8 mouse cellular contexts compared by ENCODE assay signal in the genomic region with DNA sequence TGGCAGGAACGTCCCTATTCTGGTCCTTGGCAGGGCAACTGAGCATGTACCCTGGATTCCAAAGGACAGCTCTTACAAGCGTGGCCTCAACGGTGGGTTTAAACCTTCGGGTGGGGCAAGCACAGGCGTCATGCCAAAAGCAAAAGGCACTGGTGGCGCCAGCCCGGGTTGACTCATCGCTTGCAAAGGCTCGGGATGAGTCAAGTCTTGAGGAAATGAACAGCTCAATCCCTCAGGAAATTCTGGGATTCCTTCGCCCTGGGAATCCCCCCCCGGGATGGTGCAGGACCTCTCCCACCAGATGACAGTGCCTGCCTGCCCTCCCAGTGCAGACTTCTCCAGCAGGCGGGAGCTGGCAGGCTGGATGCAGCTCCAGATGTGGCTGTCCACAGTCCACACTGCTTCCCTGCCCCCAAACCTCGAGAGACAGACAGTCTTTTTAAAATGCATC. TPM values are rescaled to one million over a fixed set of nuclear protein-coding genes. Genes with fewer than 3 reads are reported as not detected.
DNase-seq lines count a peak whose midpoint lies in the region; ATAC-seq lines count a peak whose summit lies in the region.

No protein-coding gene starts in this region.

- 0 out of 2 replicates have a peak, but pooled peaks cover 8% of the 10 kb centered on the region for H3K36me3 ChIP-seq in forebrain, embryonic 12.5 days (replicated peaks)
- H3K36me3 ChIP-seq in lung, embryonic 15.5 days: peaks cover 10% of the 10 kb centered on the region

- H3K4me2 ChIP-seq in forebrain, embryonic 12.5 days: no peak overlapping the region
- H3K4me2 ChIP-seq in lung, embryonic 15.5 days: peak overlapping the region; percentile 21; the same call in 1 of the 2 replicates

- intact Hi-C loops in heart, postnatal 10 days (cut with DNase I): no loop called here

- H3K27ac ChIP-seq in forebrain, embryonic 12.5 days: peak overlapping the region; percentile 79
- H3K27ac ChIP-seq in lung, embryonic 15.5 days: peak overlapping the region; percentile 78

- no peak overlapping the region for H3K9ac ChIP-seq in forebrain, embryonic 12.5 days
- no peak overlapping the region for H3K9ac ChIP-seq in lung, embryonic 15.5 days

- no peak overlapping the region for H3K4me3 ChIP-seq in forebrain, embryonic 12.5 days (replicated peaks)
- H3K4me3 ChIP-seq in lung, embryonic 15.5 days: no peak overlapping the region

- no peaks in the 10 kb centered on the region for H3K27me3 ChIP-seq in forebrain, embryonic 12.5 days
- no peaks in the 10 kb centered on the region for H3K27me3 ChIP-seq in lung, embryonic 15.5 days

- peak; percentile 45; the same call in 1 of the 2 replicates for ATAC-seq in forebrain, embryonic 12.5 days (ENCODE audit: low FRiP score)
- ATAC-seq in lung, embryonic 15.5 days (ENCODE audit: borderline replicate concordance, extremely low read depth, low FRiP score, low TSS enrichment): no peak

- DNase-seq in 416B (ENCODE audit: low read depth): peak; percentile 81
- peak; percentile 65 to 78 for DNase-seq in adrenal gland, adult 18-20 months (ENCODE audit: low spot score in 2 of 2)
- peak; percentile 85 for DNase-seq in heart, postnatal 10 days
- peak; percentile 63 to 85 for DNase-seq in kidney, postnatal 25 days
- peak; percentile 69 to 71 for DNase-seq in right cerebral cortex, postnatal 10 days (ENCODE audit: low spot score in 2 of 2)
- no peak for DNase-seq in spleen, postnatal 10 days (ENCODE audit: low spot score in 2 of 2)

- no peaks in the 10 kb centered on the region for H3K9me3 ChIP-seq in forebrain, embryonic 12.5 days
- no peaks in the 10 kb centered on the region for H3K9me3 ChIP-seq in lung, embryonic 15.5 days

- peaks cover 34% of the 10 kb centered on the region for H3K4me1 ChIP-seq in forebrain, embryonic 12.5 days
- peaks cover 27% of the 10 kb centered on the region for H3K4me1 ChIP-seq in lung, embryonic 15.5 days

- WGBS in forebrain, embryonic 12.5 days: 74% methylated on average over 13 of the region's 13 CpGs
- 55% methylated on average over 13 of the region's 13 CpGs for WGBS in lung, embryonic 15.5 days

RNA-seq across cellular contexts. Expression of a gene that starts 28.1 kb away (rescaled TPM):
- 10 to 100 TPM; 46.3 to 46.8 TPM for total RNA-seq in adrenal gland, adult 18-20 months (2021)
- polyA plus RNA-seq in forebrain, embryonic 12.5 days (2016; fragmentation: Nextera tagmentation; extraction: Ambion mirVana): 6.9 and 8.9 TPM in 2 replicates
- total RNA-seq in heart, postnatal 10 days (2021): 10 to 100 TPM; 13.5 to 13.9 TPM
- 9.9 and 10.9 TPM in 2 replicates for polyA plus RNA-seq in lung, embryonic 15.5 days (2015; fragmentation: Nextera tagmentation; extraction: Ambion mirVana)

RNA-seq across cellular contexts. Expression of a gene that starts 28.4 kb away (rescaled TPM):
- total RNA-seq in adrenal gland, adult 18-20 months (2021): 10 to 100 TPM; 41.3 to 57.0 TPM
- polyA plus RNA-seq in forebrain, embryonic 12.5 days (2016; fragmentation: Nextera tagmentation; extraction: Ambion mirVana): 13.9 and 15.2 TPM in 2 replicates
- total RNA-seq in heart, postnatal 10 days (2021): 10 to 100 TPM; 14.5 to 15.0 TPM
- 26.0 and 28.3 TPM in 2 replicates for polyA plus RNA-seq in lung, embryonic 15.5 days (2015; fragmentation: Nextera tagmentation; extraction: Ambion mirVana)

RNA-seq across cellular contexts. Expression of a gene that starts 28.5 kb away (rescaled TPM):
- not detected for total RNA-seq in adrenal gland, adult 18-20 months (2021)
- polyA plus RNA-seq in forebrain, embryonic 12.5 days (2016; fragmentation: Nextera tagmentation; extraction: Ambion mirVana): 1.1 TPM in 1 of 2 replicates, not detected in the other
- total RNA-seq in heart, postnatal 10 days (2021): 1 to 10 TPM in 1 of 2 experiments, not detected in 1; 1.1 TPM
- polyA plus RNA-seq in lung, embryonic 15.5 days (2015; fragmentation: Nextera tagmentation; extraction: Ambion mirVana): 2.5 and 2.8 TPM in 2 replicates

Comparison
In these comparisons a context has a peak if more than half of its experiments do, and no peak if none do; other contexts are left out.
1. DNase-seq: peak in 416B (single experiment), adrenal gland, adult 18-20 months (2 of 2), heart, postnatal 10 days (2 of 2), kidney, postnatal 25 days (2 of 2) and right cerebral cortex, postnatal 10 days (2 of 2); none in spleen, postnatal 10 days (0 of 2).